Mouse (Mus musculus) lung, adult 2 months (tissue): Measurements from ENCODE around the gene Dkkl1.

Experiments used
- CTCF ChIP-seq: fragments of 200-500 bp; IDR thresholded peaks from 2 replicates; pipeline ENCODE4 v1.5.1; 2011; ENCODE audit warnings: mild to moderate bottlenecking, low read length, control low read depth; ENCODE audit not compliant: insufficient read depth
- POLR2A ChIP-seq: fragments of 200-500 bp; IDR thresholded peaks from 2 replicates; pipeline ENCODE4 v1.6.1; 2011; ENCODE audit warnings: low read depth, mild to moderate bottlenecking, control low read depth, low read length, borderline replicate concordance; ENCODE audit errors: extremely low read depth

DNA sequence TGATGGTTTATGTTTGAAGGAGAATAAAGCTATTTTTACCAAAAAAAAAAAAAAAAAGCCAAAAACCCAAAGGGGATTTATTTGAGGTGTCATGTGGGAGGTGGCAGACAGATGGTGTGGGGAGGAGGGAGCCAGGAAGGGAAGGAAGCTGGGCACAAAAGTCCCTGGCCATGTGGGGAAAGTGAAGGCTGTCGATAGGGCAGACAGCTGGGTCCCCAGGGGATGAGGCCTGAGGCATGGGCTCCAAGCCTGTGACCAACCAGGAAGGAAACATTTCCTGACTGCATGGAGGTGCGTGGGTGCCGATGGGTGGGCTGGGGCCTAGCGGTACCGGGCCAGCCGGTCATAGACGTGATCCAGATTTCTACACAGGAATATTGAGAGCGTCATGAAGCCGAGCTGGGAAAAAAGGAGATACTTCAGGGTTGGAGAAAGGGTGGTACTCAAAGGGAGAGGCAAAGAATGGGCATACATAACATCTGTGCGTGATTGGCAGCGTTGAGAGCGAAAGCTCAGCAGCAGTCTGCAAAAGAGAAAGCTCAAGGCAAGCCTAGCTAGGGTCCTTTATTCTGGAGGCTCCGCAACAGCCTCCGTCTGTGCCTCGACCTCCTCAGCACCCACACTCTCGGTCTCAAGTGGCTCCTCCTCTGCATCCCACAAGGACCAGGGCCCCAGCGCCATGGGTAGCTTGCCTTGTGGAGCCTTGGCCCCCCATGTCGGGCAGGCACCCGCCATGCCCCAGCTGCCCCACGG, 21.8 kb upstream of the Dkkl1 start:
- TF ChIP-seq POLR2A (no peak), CTCF (no peak)
